Mouse (Mus musculus) CD4-positive, CD25-positive, alpha-beta regulatory T cell, adult 4 months (primary cell): Measurements from ENCODE around the gene Ociad2. TPM values are rescaled to one million over a fixed set of nuclear protein-coding genes. Genes with fewer than 3 reads are reported as not detected.
A peak's percentile ranks its signal among the peaks of the same experiment; 100 is the strongest.

Experiments used
- ATAC-seq: one replicate; pipeline ENCODE4 v1.8.0; 2017
- polyA plus RNA-seq, 2 experiments: library from polyadenylated mRNA; unstranded; fragments of 100-300 nt; shearing (Covaris generic); gene quantifications; one replicate each; pipeline ENCODE4 v1.2.1; 2017

The Ociad2 gene
- polyA plus RNA-seq, result under 1 TPM; 0.80 to 0.96 TPM

GRCm38 (mm10) chr5:73340723-73341235 is at the start of gene Ociad2:
TSS of gene Ociad2 (minus strand) at chr5:73341028.
- no peak for ATAC-seq

- no peak for ATAC-seq
Measured at GRCm38 (mm10) chr5:73383647-73383970, 42.8 kb upstream of the Ociad2 start.

- ATAC-seq, result peak; percentile 65
Measured at GRCm38 (mm10) chr5:73382737-73383646, 42.2 kb upstream of the Ociad2 start.

DNA sequence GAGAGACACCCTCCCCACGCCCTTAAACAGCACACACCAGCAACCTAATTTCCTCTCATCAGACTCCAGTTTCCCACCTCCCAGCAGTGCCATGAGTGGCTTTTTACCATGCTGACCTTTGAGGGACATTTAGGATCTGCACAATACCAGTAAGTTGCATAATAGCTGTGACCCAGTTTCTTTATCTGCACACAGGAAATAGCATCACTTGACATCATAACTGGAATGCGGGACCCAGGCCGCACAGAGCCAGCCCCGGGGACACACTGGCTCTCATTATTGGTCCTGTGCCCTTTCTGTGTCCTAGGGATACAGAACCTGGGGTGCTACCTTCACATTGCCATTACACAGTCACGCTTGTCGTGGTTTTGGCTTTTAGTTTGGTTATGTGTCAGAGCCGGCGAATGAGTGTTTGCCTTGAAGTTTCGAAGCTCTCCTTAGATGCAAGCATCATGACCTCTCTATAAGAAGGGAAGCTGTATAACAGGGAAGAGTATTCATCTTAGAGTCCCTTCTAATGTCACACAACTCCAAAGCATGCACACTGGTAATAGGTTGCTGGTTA is 41.2 kb upstream of the Ociad2 start:
- peak; percentile 58 for ATAC-seq

DNA sequence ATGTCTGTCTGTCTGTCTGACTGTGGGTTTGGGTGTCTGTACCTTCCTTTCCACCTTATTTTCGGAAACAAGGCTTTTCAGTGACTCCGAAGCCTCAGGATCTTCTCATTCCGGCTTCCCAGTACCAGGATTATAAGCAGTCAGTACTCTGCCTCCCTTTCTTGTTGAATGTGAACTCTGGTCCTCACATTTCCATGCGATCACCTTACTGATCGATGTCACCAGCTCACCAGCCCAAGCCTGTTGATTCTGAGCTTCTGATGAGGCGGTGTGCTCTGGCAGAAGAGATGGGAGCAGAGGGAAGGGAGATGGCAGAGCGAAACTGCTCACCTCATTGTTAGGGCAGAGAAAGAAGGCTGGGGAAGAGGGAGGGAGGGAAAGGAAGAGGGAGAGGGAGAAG is 40.7 kb upstream of the Ociad2 start:
- no peak for ATAC-seq

DNA sequence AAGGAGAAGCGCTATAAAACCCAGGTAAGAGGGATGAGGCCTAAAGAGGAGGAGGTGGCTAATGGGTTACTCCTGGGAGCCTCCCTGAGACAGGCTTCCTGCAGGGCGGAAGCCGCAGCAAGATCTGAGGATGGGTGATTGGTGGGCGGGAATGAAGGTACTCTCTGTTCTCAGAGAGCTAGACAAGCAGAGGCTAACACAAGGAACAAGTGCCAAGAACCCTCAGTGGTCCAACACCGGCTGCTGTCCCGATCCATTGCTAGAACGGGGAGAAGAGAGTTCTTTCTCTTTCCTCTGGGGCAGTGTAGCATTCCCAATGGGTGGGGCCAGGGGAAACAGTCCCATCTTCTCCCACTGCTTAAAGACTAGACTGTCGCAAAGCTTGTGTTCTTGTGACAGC is 40.0 kb upstream of the Ociad2 start:
- ATAC-seq, result no peak

DNA sequence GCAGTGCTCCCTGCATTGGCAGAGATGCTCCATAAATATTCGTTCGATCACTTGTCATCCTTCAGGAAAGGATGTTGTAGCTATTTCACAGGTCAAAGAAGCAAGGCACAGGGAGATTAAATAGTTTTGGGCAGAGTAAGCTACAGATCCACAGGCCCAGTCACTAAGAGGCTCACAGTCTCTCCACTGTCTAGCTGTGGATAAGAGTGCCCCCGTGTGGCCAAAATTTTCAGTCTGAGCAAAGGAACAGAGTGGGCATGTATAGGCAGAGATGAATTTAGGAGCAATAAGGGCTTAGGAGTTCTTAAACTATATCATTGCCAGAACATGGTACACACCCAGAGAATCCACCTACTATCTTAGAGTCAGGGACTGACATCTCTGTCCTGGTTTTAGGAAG is 39.1 kb upstream of the Ociad2 start:
- ATAC-seq, result peak; percentile 71

DNA sequence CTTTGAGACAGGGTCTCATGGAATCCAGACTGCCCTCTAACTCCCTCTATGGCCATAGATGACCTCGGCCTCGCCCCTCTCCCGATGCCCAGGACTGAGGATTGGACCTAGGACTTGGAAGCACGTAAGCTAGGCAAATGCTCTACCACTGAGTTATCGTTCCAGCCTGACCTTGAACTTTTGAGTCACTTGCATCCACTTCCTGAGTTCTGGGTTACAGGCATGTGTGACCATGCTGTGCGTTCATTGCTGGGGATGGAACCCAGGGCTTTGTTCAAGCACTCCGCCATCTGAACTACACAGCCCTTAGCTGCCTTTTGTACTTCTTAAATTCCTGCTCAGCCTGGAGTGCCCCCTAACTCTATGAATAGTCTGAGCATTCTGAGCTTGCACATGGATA is 35.7 kb upstream of the Ociad2 start:
- ATAC-seq, result no peak

DNA sequence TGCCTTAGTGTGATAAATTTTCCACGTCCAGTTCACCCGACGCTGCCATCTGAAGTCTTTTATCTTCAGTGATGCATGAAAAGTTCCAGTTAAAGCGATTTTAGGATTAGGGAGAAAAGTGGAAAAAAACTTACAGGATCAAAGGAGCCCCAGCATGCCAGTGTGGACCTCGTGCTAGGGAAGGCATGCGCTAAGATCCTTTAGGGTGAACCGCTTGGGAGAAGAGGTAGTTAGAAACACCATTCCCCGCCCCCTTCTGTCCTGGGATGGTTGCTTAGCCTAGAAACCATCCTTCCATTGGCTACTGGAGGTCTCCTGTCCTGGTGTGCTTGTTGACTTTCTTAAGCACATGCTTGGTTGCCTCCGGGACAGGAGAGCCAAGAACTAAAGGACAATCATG is 35.2 kb upstream of the Ociad2 start:
- no peak for ATAC-seq

DNA sequence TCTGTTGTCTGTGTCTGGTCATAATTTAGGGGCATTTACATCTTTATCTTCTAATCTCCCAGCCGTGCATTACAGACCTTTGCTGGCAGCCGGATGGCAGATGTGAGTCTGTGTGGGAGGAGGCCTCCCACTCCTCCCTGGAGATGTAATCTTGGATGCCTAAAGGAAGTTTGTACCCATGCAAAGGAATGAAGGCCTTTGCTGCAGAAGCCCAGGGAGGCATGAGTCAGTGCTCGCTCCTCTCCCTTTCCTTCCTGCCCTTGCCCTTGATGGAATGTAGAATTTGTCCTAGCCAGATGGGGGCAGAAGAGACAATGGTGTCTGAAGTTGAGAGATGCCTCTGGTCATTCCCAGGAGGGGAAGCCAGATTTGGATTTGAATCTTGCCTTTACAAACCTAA is 32.4 kb upstream of the Ociad2 start:
- no peak for ATAC-seq

DNA sequence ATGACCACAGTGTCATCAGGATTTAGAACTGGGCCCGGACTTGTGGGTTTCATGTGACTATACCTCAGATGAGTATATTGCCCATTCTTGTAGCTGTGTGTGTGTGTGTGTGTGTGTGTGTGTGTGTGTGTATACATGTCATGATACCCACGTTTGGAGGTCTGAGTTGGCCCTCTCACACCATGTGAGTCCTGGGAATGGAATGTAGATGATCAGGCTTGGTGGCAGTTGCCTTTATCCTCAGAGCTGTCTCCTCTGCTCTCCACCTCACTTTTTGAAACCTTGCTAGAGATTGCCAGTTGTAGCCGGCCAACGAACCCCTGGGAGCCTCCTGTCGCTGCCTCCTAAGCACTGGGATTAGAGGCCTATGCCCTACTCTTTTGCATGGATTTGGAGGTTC is 31.8 kb upstream of the Ociad2 start:
- ATAC-seq, result no peak

DNA sequence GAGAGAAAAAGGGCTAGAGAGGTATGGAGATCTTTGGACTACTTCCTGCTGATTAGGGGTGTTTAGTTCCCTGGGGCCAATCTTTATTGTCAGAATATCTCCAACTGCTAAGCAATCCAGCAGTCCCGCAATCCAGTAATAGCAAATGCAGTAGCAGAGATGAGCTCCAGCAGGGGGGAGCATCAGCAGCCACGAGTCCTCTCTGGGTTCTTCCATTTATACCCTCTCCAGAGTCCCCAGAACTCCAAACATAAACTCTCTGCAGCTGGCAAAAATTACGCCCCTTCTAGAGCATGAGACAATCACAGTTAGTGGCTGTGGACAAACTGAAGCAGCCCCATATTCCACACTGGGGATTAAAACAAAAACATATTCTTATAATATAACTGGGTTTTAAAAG is 28.9 kb upstream of the Ociad2 start:
- ATAC-seq, result no peak

DNA sequence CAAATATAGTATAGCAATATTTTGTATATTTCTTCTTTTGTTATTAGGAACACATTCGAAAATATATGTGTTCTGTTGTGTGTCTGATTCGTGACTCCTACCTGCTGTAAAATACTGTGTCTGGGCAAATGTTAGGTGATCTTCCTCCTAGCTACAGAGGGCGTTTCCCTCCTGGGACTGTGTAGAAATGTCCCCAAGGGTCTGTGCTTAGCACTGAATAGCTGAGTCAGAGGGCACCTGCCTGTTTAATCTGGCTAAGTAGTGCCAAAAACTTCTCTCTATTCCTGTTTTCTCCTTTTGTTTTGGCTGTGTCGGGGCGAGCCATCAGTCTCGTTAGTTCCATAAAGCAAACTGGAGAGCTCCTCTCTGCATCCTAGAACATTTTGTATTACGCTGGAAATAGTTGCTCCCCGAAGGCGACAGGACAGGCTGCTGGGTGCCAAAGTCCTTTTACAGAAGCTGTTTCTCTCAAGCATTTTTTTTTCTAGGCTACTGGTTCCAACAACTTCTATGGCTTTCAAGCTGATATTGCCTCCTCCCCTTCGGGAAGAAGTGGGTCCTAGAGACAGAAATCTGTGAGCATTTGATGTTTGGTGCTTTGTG is 28.1 kb upstream of the Ociad2 start:
- ATAC-seq, result no peak

- no peak for ATAC-seq
Measured at GRCm38 (mm10) chr5:73367906-73368305, 27.1 kb upstream of the Ociad2 start.

DNA sequence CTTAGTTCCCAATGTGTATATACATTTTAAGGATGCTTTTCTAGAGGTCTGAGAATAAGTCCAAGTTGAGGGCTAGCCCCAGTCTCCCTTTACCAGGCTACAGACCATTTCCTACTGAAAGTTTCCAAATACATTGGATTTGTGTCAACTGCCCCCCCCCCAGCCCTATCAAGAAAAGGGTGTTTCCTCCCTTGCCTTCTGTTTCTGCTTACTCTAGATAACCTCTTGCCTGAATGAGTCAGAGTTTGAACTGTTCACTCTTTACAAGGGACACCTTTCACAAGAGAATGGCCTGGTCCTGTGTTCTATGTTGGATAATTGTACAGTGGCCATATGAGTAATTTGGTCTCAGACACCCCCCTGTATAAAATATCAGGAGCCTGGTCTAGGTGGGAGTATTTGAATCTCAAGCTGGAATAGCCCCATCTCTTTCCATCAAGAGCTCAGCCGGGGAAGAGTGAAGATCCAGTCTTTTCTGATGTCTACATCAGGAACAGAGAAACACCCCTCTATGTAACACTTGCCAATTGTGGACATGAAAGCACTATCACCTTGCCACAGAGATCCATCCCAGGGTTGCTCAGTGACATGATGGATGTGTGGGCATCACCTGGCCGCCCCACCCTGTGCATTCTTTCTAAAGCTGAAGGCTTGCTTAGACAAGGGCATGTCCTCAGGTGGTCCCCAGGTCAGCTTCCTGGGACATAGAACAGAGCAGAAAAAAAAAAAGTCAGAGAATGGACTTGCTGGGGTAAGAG is 23.5 kb upstream of the Ociad2 start:
- no peak for ATAC-seq

DNA sequence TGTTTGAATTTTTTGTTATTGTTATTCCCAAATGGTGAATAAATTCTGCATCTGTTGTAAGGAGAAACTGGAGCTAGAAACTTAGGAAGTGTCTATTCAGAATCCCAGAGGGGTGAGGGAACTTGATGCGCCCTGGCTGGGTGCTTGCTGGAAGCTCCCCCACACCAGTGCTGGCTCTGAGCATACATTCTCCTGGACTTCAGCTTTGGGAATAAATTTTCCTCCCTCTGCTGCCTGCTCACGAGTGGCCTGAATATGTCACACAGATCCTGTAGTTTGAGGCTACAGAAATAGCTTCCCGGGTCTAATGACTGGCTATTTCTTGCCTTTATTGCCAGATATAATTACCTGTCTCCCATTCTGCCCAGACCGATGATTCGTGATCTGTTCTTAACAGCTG is 22.0 kb upstream of the Ociad2 start:
- ATAC-seq, result no peak

GRCm38 (mm10) chr5:73362338-73362737 is 21.5 kb upstream of the Ociad2 start:
- no peak for ATAC-seq

DNA sequence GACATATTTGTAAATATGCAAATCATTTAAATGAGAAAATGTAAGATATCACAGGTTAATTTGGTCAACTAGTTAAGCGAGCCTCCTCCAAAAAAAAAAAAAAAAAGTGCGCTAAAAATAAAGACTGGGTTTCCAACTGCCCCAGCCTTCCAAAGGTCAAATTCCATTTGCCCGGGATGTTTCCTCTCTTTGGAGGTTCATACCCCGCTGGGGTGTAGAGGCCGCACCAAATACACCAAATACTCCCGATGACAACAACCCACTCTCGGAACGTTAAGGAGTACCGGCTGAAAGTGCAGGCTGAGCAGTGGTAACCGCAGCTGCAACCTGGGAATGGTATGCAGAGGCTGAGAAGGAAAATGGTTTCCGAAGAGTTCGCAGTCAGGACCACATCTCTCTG is 19.4 kb upstream of the Ociad2 start:
- ATAC-seq, result no peak

GRCm38 (mm10) chr5:73359752-73360141 is 18.9 kb upstream of the Ociad2 start:
- ATAC-seq, result peak; percentile 32

- ATAC-seq, result no peak
Measured at GRCm38 (mm10) chr5:73359134-73359751, 18.4 kb upstream of the Ociad2 start.

- no peak for ATAC-seq
Measured at GRCm38 (mm10) chr5:73355393-73355792, 14.6 kb upstream of the Ociad2 start.

DNA sequence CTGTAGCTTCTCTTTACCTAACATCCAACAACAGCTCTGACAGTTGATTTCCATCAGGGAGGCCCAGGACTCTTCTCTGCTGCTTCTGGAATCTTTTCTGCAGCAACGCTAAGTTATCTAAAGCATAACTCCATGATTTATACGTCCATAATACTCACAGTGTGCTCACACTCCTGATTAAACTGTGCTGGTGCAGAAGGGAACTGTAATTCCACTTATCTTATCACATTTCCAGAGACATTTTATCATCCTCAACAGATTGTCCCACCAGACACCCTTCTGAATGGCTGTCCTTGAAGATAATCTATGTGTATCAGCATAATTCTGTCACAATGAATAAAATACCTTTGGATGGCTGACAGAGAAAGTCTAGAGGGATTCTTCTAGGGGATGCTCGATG is 13.2 kb upstream of the Ociad2 start:
- ATAC-seq, result no peak

DNA sequence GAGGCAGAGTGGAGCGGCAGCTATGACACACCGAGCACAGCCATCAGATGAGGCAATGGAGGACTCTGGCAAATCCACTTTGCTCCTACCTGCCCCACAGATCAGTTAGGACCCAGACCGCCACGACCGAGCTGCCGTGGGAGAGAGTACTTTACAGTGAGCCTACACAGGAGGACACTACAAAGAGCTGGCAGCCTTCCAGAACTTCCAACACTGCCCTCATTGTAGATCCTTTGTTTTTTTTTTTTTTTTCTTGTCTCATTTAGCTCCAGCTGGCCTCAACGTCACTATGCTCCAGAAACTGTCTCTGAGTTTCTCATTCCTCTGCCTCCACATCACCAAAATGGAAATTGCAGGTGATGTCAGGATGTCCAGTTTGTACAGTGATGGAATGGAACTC is 12.7 kb upstream of the Ociad2 start:
- ATAC-seq, result no peak
